Mouse (Mus musculus): ENCODE results near the gene Nckap5.

Gene Nckap5

DNA sequence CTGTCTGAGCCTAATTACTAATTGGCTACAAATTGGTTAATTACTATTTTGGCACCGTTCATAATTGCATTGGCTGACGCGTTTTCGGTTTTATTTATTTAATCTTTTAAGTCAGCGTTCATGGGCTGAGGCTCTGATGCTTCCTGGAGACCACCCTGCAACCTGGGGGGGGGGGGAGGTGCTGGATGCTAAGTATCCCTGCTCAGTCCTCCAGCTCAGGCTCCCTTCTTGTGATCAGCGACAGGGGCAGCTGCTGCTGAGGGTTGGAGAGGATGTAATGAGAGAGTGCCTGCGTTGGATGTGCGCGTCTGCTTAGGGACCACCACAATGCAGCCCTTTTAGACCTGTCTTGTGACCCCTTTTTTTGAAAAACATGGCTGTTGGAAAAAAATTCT, 919.7 kb downstream of the Nckap5 start:
- no peak for DNase-seq (ENCODE audit: low read depth, low spot score)

DNA sequence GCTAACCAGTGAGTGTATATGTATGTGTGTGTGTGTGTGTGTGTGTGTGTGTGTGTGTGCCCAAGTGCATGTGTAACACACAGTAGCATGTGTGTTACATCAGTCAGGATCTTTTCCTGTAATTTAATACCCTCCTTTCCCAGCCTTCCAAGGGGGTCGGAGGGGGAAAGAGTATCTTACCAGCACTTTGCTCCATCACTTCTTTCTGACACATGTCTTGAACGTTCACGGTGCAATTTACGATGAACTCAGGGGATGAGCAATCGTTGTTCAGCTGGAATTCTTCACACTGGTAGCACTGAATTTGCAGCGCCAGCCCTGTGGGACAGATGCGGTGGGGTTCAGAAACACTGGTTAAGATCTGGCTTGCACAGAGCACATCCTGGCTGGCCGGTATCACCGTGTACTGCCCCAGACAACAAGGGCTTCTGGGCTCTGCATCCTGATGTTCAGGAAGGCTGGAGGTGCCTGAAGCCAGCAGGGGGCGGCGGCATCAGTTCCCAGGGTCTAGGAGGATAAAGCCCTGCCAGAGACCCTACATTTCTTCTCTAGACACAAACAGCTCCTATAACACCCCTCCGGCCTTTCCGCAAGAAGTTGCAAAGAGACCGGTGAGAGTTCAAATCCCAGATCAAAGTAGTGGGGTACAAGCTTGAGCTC, 920.3 kb downstream of the Nckap5 start:
- DNase-seq (ENCODE audit: low read depth, low spot score): no peak

DNA sequence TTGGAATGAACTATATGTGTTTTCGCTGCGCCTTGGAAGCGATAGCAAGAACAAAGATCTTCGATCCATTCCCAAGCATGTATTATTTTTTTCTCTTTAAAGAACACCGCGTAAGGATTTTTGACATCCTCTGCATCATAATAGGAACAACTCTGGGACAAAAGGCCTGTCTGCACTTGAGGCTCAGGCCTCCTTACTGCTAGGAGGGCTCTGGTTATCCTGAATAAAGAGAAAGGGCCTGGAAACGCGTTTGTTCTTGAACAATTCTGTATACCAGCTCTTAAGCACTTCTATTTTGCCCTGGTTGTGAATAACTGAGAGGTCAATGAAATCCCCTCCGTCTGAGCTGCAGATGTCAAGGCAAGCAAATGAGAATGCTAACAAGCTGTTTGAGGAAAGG, 937.4 kb downstream of the Nckap5 start:
- no peak for DNase-seq (ENCODE audit: low read depth, low spot score)

DNA sequence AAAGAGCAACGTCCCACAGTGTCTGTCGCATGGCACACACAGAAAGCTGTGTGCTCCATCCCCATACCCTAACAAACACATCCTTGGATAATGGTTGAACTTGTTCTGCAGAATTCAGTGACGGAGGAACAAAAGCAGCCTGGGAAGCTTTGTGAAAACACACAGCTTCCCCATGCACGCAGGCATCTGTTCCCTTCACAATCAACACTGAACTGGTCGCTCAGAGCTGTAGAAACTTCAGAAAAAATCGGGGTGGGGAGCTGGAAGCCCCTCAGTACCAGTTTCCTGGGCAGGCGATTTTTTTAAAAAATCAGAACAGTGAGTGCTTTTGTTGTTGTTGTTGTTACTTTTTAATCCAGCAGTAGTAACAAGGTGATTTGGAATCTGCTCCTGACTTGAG, 960.5 kb downstream of the Nckap5 start:
- no peak for DNase-seq (ENCODE audit: low read depth, low spot score)

All from brain, embryonic 18.5 days (tissue).